Mouse (Mus musculus) left cerebral cortex, postnatal 10 days (tissue): ENCODE data around the gene Dctn2. TPM values are rescaled to one million over a fixed set of nuclear protein-coding genes. Genes with fewer than 3 reads are reported as not detected.
A peak's percentile ranks its signal among the peaks of the same experiment; 100 is the strongest.

Experiments
- DNase-seq, 2 experiments: peaks; one replicate each; pipeline ENCODE4 v3.0.0; 2021 to 2022; ENCODE audit warnings: low spot score in 2 of 2, mixed read lengths in 1 of 2; ENCODE audit errors: extremely low spot score in 1 of 2
- intact Hi-C: fragments of 180-260 bp; cut with DNase I; formaldehyde crosslinking; loops from one replicate; pipeline ENCODE4 v1.15.1; 2025
- total RNA-seq, 2 experiments: library from RNA; stranded (reverse); gene quantifications; 2 replicates each; pipeline ENCODE4 v1.2.3; 2021

Dctn2 gene
- total RNA-seq, 2 experiments from 2014 or later: 322 to 330 TPM

DNA sequence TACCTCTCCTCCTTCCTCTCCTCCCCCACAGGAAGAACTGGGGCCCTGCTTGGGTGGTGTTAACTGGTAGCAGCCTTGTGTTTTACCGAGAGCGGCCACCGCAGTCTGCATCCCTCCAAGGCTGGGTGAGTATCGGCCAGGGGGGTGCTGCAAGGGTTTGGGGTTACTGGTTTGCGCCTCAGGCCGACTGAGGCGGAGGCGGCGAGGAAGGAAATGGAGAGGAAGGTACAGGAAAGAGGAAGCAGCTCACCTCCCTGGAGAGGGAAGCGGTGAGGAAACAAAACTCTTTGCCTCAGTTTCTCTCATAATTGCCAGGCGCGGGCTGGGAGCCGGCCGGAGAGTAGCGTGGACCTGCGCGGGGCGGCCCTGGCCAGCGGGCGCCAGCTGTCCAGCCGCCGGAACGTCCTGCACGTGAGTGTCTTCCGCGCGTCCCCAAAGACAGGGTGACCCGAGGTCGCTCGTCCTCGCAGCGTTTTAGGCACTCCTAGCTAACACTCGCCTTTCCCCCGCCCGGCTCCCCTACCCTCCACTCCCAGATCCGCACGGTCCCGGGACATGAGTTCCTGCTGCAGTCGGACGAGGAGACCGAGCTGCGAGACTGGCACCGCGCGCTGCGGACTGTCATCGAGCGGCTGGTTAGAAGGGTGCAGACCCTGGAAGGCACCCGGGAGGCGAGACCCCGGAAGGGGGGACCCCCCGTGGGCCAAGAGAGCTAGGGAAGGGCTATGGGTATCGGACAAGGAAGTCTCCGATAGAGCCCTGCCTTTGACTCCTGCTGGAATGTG, 60.0 kb downstream of the Dctn2 start:
- intact Hi-C loops: no loop called here
- peak in 1 of 2 experiments; percentile 36 for DNase-seq

DNA sequence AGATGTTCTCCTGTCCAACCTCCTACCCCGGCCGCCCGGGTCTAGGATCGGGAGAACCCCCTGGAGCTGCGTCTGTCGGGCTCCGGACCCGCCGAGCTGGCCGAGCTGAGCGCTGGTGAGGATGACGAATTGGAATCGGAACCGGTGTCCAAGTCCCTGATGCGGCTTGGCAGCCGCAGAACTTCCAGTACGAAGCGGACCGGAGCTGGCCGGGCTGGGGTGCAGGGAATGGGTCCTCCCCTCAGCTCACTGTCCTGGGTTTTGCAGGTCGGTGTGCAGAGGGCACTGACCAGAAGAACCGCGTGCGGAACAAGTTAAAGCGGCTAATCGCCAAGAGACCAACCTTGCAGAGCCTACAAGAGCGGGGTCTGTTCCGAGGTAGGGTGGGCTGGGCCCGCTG, 60.7 kb downstream of the Dctn2 start:
- intact Hi-C loops: no loop called here
- peak in 1 of 2 experiments; percentile 29 for DNase-seq

DNA sequence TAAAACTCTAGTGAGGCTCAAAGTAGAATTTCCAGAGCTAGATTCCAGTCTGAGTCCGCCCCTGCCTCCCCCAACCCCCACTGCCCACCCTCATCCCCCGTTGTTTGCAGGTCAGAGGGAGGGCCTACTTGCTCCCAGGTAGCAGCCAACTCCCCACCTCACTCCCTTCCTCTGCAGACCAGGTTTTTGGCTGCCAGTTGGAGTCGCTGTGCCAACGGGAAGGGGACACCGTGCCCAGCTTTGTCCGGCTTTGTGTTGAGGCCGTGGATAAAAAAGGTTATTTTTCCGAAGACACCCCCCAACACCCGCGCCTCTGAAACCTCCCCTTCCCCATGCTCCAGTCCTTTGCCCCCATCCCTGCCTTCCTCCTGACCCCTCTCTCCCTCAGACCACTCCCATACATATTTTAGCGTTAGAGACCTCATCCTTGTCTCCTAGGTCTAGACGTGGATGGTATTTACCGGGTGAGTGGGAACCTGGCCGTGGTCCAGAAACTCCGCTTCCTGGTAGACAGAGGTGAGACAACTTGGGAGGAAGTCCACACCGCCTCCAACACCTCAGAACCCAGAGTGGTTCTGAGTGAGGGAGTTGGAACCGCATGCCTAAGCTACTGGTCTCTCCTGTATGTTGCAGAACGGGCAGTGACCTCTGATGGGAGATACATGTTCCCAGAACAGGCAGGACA, 61.4 kb downstream of the Dctn2 start:
- intact Hi-C loops: no loop called here
- peak in 1 of 2 experiments; percentile 37 for DNase-seq

DNA sequence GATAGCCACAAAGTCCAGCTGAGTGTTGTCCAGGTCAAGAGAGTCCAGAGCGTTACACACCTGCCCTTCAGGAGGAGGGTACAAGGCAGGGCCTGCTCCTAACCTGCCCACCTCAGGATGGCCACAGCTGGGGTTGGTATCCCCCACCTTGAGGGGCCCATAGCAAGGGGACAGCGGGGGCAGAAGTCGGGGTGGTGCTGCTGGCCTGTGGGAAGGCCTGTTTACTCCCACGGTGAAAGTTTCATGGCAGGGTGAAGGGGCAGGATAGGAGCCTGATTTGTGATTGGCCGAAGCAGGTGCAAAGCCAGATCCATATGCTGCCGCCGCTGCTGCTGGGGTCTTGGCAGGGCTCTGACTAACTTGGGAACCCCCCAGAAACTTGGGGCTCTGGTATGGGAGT, 64.0 kb downstream of the Dctn2 start:
- intact Hi-C loops: no loop called here
- no peak for DNase-seq

Other genes with a start within 250 kb of the Dctn2 start
- 10 to 100 TPM; 28.6 to 31.0 TPM for gene Tsfm, start 235.5 kb upstream of the Dctn2 start, total RNA-seq
- gene Mettl1, start 225.0 kb upstream of the Dctn2 start, total RNA-seq: 10 to 100 TPM; 10.7 to 12.4 TPM
- gene Eef1akmt3, start 224.9 kb upstream of the Dctn2 start, total RNA-seq: under 1 TPM; 0.28 to 0.49 TPM
- gene Cyp27b1, start 218.1 kb upstream of the Dctn2 start, total RNA-seq: under 1 TPM; 0.36 to 0.49 TPM
- gene March9, start 206.2 kb upstream of the Dctn2 start, total RNA-seq: 10 to 100 TPM; 49.6 to 49.8 TPM
- 100 to 1,000 TPM; 114 to 123 TPM for gene Cdk4, start 202.8 kb upstream of the Dctn2 start, total RNA-seq
- 10 to 100 TPM; 65.2 to 67.9 TPM for gene Tspan31, start 196.1 kb upstream of the Dctn2 start, total RNA-seq
- 100 to 1,000 TPM; 558 to 572 TPM for gene Agap2, start 191.1 kb upstream of the Dctn2 start, total RNA-seq
- gene Os9, start 145.2 kb upstream of the Dctn2 start, total RNA-seq: 100 to 1,000 TPM; 103 to 107 TPM
- 100 to 1,000 TPM; 105 to 107 TPM for gene B4galnt1, start 101.1 kb upstream of the Dctn2 start, total RNA-seq
- gene Slc26a10, start 85.7 kb upstream of the Dctn2 start, total RNA-seq: 1 to 10 TPM; 1.0 to 1.2 TPM
- gene Arhgef25, start 76.3 kb upstream of the Dctn2 start, total RNA-seq: 10 to 100 TPM; 65.2 to 69.1 TPM
- gene Dtx3, start 70.6 kb upstream of the Dctn2 start, total RNA-seq: 100 to 1,000 TPM; 182 to 185 TPM
- gene Pip4k2c, start 54.8 kb upstream of the Dctn2 start, total RNA-seq: 10 to 100 TPM; 42.2 to 47.4 TPM
- gene Kif5a, start 3.0 kb upstream of the Dctn2 start, total RNA-seq: 100 to 1,000 TPM; 468 to 479 TPM
- 10 to 100 TPM; 37.4 to 45.5 TPM for gene Mbd6, start 22.6 kb downstream of the Dctn2 start, total RNA-seq
- 10 to 100 TPM; 59.1 to 62.0 TPM for gene Mars, start 45.4 kb downstream of the Dctn2 start, total RNA-seq
- gene Arhgap9, start 55.6 kb downstream of the Dctn2 start, total RNA-seq: under 1 TPM; 0.92 to 0.93 TPM
- gene Gli1, start 75.6 kb downstream of the Dctn2 start, total RNA-seq: 1 to 10 TPM; 1.5 to 1.7 TPM
- gene Inhbe, start 88.0 kb downstream of the Dctn2 start, total RNA-seq: under 1 TPM in 1 of 2 experiments, not detected in 1; 0.08 TPM
- gene Inhbc, start 104.1 kb downstream of the Dctn2 start, total RNA-seq: not detected
- 100 to 1,000 TPM; 288 to 322 TPM for gene R3hdm2, start 114.0 kb downstream of the Dctn2 start, total RNA-seq
- gene Stac3, start 235.3 kb downstream of the Dctn2 start, total RNA-seq: 1 to 10 TPM; 4.1 to 7.5 TPM
- 1 to 10 TPM; 6.0 to 7.0 TPM for gene Ndufa4l2, start 248.6 kb downstream of the Dctn2 start, total RNA-seq